Mouse (Mus musculus): ENCODE data around the gene Cd52.

The Cd52 gene

GRCm38 (mm10) chr4:134091225-134091529 is 3.7 kb downstream of the Cd52 start:
- no peak for DNase-seq (ENCODE audit: low spot score)

- DNase-seq (ENCODE audit: low spot score): no peak
These were observed 4.2 kb downstream of the Cd52 start for GRCm38 (mm10) chr4:134090521-134091224.

- DNase-seq (ENCODE audit: low spot score): no peak
These were observed 5.9 kb downstream of the Cd52 start for GRCm38 (mm10) chr4:134089029-134089428.

GRCm38 (mm10) chr4:134087412-134087811 is 7.5 kb downstream of the Cd52 start:
- no peak for DNase-seq (ENCODE audit: low spot score)

- no peak for DNase-seq (ENCODE audit: low spot score)
These were observed 9.9 kb downstream of the Cd52 start for GRCm38 (mm10) chr4:134084999-134085398.

GRCm38 (mm10) chr4:134082460-134082859 is 12.4 kb downstream of the Cd52 start:
- no peak for DNase-seq (ENCODE audit: low spot score)

GRCm38 (mm10) chr4:134081730-134082386 is 13.0 kb downstream of the Cd52 start:
- DNase-seq (ENCODE audit: low spot score): no peak

- DNase-seq (ENCODE audit: low spot score): no peak
These were observed 14.2 kb downstream of the Cd52 start for GRCm38 (mm10) chr4:134080674-134081073.

GRCm38 (mm10) chr4:134078694-134079093 is 16.2 kb downstream of the Cd52 start:
- DNase-seq (ENCODE audit: low spot score): no peak

GRCm38 (mm10) chr4:134068793-134069580 is 25.9 kb downstream of the Cd52 start:
- no peak for DNase-seq (ENCODE audit: low spot score)

GRCm38 (mm10) chr4:134067833-134068544 is 26.9 kb downstream of the Cd52 start:
- no peak for DNase-seq (ENCODE audit: low spot score)

- DNase-seq (ENCODE audit: low spot score): no peak
These were observed 27.5 kb downstream of the Cd52 start for GRCm38 (mm10) chr4:134067383-134067782.

- DNase-seq (ENCODE audit: low spot score): no peak
These were observed 29.4 kb downstream of the Cd52 start for GRCm38 (mm10) chr4:134065431-134066004.

- no peak for DNase-seq (ENCODE audit: low spot score)
These were observed 32.3 kb downstream of the Cd52 start for GRCm38 (mm10) chr4:134062561-134062960.

- no peak for DNase-seq (ENCODE audit: low spot score)
These were observed 32.9 kb downstream of the Cd52 start for GRCm38 (mm10) chr4:134061944-134062446.

GRCm38 (mm10) chr4:134061166-134061830 is 33.6 kb downstream of the Cd52 start:
- DNase-seq (ENCODE audit: low spot score): no peak

GRCm38 (mm10) chr4:134060135-134060865 is 34.6 kb downstream of the Cd52 start, which contains the start of gene Crybg2:
TSS of gene Crybg2 (plus strand) at chr4:134060815.
- DNase-seq (ENCODE audit: low spot score): no peak

- DNase-seq (ENCODE audit: low spot score): no peak
These were observed 36.0 kb downstream of the Cd52 start for GRCm38 (mm10) chr4:134058908-134059307.

- DNase-seq (ENCODE audit: low spot score): no peak
These were observed 36.6 kb downstream of the Cd52 start for GRCm38 (mm10) chr4:134058166-134058715.

- DNase-seq (ENCODE audit: low spot score): no peak
These were observed 41.3 kb downstream of the Cd52 start, which contains the start of gene Zfp683 for GRCm38 (mm10) chr4:134053538-134053937. TSS of gene Zfp683 (plus strand) at chr4:134053838.

Data from urinary bladder, postnatal 10 days (tissue).